Mouse (Mus musculus) heart, embryonic 13.5 days (tissue): Measurements from ENCODE around the gene Hmgb1. TPM values are rescaled to one million over a fixed set of nuclear protein-coding genes. Genes with fewer than 3 reads are reported as not detected.
A peak's percentile ranks its signal among the peaks of the same experiment; 100 is the strongest.

Experiments
- ATAC-seq: fragments of 200-750 bp; cut with Nextera tagmentation; 2 replicates; pipeline ENCODE4 v1.8.0; 2017; ENCODE audit warnings: moderate TSS enrichment; ENCODE audit not compliant: insufficient number of reproducible peaks, low FRiP score, low TSS enrichment; ENCODE audit errors: extremely low read depth
- H3K27ac ChIP-seq: fragments of 300-500 bp; sonication (generic); replicated peaks from 2 replicates; pipeline ENCODE4 v1.5.1; 2015; ENCODE audit warnings: moderate library complexity, mild to moderate bottlenecking, inconsistent platforms
- H3K27me3 ChIP-seq: fragments of 300-500 bp; sonication (generic); replicated peaks from 2 replicates; pipeline ENCODE4 v1.6.1; 2015; ENCODE audit warnings: mild to moderate bottlenecking, inconsistent platforms
- H3K36me3 ChIP-seq: fragments of 300-500 bp; sonication (generic); 2 replicates; pipeline ENCODE4 v1.6.1; 2015; ENCODE audit warnings: mild to moderate bottlenecking, inconsistent platforms
- H3K4me1 ChIP-seq: fragments of 300-500 bp; sonication (generic); 2 replicates; pipeline ENCODE4 v1.6.1; 2015; ENCODE audit warnings: inconsistent platforms
- H3K4me2 ChIP-seq: fragments of 300-500 bp; sonication (generic); 2 replicates; pipeline ENCODE4 v1.6.1; 2015; ENCODE audit warnings: inconsistent platforms, mild to moderate bottlenecking, moderate library complexity
- H3K4me3 ChIP-seq: fragments of 300-500 bp; sonication (generic); 2 replicates; pipeline ENCODE4 v1.5.1; 2015; ENCODE audit warnings: moderate library complexity, mild to moderate bottlenecking, inconsistent platforms
- H3K9ac ChIP-seq: fragments of 300-500 bp; sonication (generic); 2 replicates; pipeline ENCODE4 v1.6.1; 2015; ENCODE audit warnings: inconsistent platforms, mild to moderate bottlenecking, moderate library complexity
- H3K9me3 ChIP-seq: fragments of 300-500 bp; sonication (generic); 2 replicates; pipeline ENCODE4 v1.6.1; 2016; ENCODE audit warnings: inconsistent platforms
- WGBS: fragments of 180-500 bp; shearing (Covaris S2); methylation state at CpG from one replicate; pipeline ENCODE4 v1.1.7; 2015; ENCODE audit warnings: mixed read lengths; 5-methylcytosine and 5-hydroxymethylcytosine counted together
- polyA plus RNA-seq: library from polyadenylated mRNA; unstranded; fragments of >200 nt; fragmentation: Nextera tagmentation; extraction: Ambion mirVana; gene quantifications from 2 replicates; pipeline ENCODE4 v1.2.1, GENCODE M21; 2015

Gene Hmgb1
- polyA plus RNA-seq, 1 experiment from 2014 or later, result 675 TPM

- Histone ChIP-seq H3K4me2 (peak overlapping the region; percentile 96), H3K4me3 (peak overlapping the region; percentile 83), H3K27ac (peak overlapping the region; percentile 99), H3K9me3 (no peaks in the 10 kb centered on the region), H3K9ac (peak overlapping the region; percentile 99), H3K27me3 (no peaks in the 10 kb centered on the region), H3K36me3 (peaks cover 19% of the 10 kb centered on the region), H3K4me1 (peaks cover 18% of the 10 kb centered on the region)
- peak; percentile 44; the same call in 1 of the 2 replicates for ATAC-seq
- under 1% methylated on average over 71 of the region's 120 CpGs for WGBS
Measured at GRCm38 (mm10) chr5:149051571-149052420, 132.5 kb downstream of the Hmgb1 start.

GRCm38 (mm10) chr5:149051194-149051570 lies 133.1 kb downstream of the Hmgb1 start:
- Histone ChIP-seq H3K4me2 (peak overlapping the region; percentile 96), H3K27me3 (no peaks in the 10 kb centered on the region), H3K4me1 (peaks cover 18% of the 10 kb centered on the region), H3K27ac (peak overlapping the region; percentile 99), H3K9ac (peak overlapping the region; percentile 99), H3K9me3 (no peaks in the 10 kb centered on the region), H3K4me3 (peak overlapping the region; percentile 83), H3K36me3 (peaks cover 26% of the 10 kb centered on the region)
- ATAC-seq, result no peak
- WGBS, result under 1% methylated on average over 27 of the region's 27 CpGs

GRCm38 (mm10) chr5:149050588-149051160 lies 133.6 kb downstream of the Hmgb1 start:
- peak overlapping the region; percentile 83 for H3K4me3 ChIP-seq
- peaks cover 31% of the 10 kb centered on the region for H3K36me3 ChIP-seq
- no peaks in the 10 kb centered on the region for H3K9me3 ChIP-seq
- H3K4me2 ChIP-seq, result peak overlapping the region; percentile 96
- H3K27ac ChIP-seq, result peak overlapping the region; percentile 99
- ATAC-seq, result no peak
- peaks cover 18% of the 10 kb centered on the region for H3K4me1 ChIP-seq
- H3K9ac ChIP-seq, result peak overlapping the region; percentile 99
- 29% methylated on average over 10 of the region's 10 CpGs for WGBS
- no peaks in the 10 kb centered on the region for H3K27me3 ChIP-seq

GRCm38 (mm10) chr5:149049435-149049834 lies 134.9 kb downstream of the Hmgb1 start:
- Histone ChIP-seq H3K27ac (no peak overlapping the region), H3K36me3 (peaks cover 40% of the 10 kb centered on the region), H3K9ac (no peak overlapping the region), H3K27me3 (no peaks in the 10 kb centered on the region), H3K9me3 (no peaks in the 10 kb centered on the region), H3K4me3 (no peak overlapping the region; the same call in 1 of the 2 replicates), H3K4me2 (0 out of 2 replicates have a peak overlapping the region, but pooled peaks have one; percentile 7), H3K4me1 (peaks cover 18% of the 10 kb centered on the region)
- WGBS, result 77% methylated on average over 3 of the region's 3 CpGs
- ATAC-seq, result no peak

DNA sequence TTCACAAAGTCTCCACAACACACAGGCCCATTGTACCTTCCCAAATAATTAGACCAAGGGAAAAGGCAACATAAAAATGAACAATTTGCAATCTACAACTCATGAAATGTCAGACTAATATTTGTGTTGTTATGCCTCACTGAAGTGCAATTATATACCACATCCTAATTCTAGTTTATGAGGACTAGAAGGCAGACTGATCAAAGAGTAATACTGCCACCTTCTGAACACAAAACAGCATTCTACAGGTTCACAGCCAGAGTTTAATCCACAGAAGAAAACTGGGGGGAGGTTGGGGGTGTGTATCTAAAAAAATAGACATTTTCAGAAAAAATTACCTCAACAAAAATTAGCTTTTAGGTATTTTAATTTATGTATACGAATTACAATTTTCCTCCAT lies 135.3 kb downstream of the Hmgb1 start:
- H3K27me3 ChIP-seq, result no peaks in the 10 kb centered on the region
- H3K27ac ChIP-seq, result no peak overlapping the region
- H3K9ac ChIP-seq, result no peak overlapping the region
- no peaks in the 10 kb centered on the region for H3K9me3 ChIP-seq
- H3K4me3 ChIP-seq, result no peak overlapping the region
- peaks cover 40% of the 10 kb centered on the region for H3K36me3 ChIP-seq
- no peak for ATAC-seq
- peaks cover 18% of the 10 kb centered on the region for H3K4me1 ChIP-seq
- WGBS, result 91% methylated on average over 1 of the region's 1 CpGs
- H3K4me2 ChIP-seq, result no peak overlapping the region

- Histone ChIP-seq H3K9ac (no peak overlapping the region), H3K9me3 (no peaks in the 10 kb centered on the region), H3K4me1 (peaks cover 10% of the 10 kb centered on the region), H3K36me3 (peaks cover 40% of the 10 kb centered on the region), H3K4me2 (no peak overlapping the region), H3K4me3 (no peak overlapping the region), H3K27me3 (no peaks in the 10 kb centered on the region), H3K27ac (no peak overlapping the region)
- no peak for ATAC-seq
- 82% methylated on average over 9 of the region's 9 CpGs for WGBS
Measured at GRCm38 (mm10) chr5:149046650-149047049, 137.6 kb downstream of the Hmgb1 start.

- WGBS, result 85% methylated on average over 9 of the region's 9 CpGs
Measured at GRCm38 (mm10) chr5:149045470-149046085, 138.7 kb downstream of the Hmgb1 start.

DNA sequence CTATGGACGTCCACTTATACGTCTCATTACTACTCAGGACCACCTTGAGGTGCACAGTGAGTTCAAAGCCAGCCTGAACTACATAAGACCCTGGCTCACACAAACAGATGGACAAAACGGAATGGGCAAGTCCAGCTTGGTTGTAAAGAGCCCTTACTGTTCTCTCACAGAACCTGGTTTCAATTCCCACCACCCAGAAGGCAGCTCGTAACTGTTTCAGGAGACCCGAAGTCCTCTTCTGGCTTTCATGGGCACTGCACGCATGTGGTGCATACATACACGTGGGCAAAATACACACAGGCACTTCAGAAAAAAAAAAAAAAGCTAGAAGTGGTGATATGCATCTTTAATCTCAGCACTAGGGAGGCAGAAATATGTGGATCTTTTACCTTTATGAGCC lies 139.2 kb downstream of the Hmgb1 start:
- Histone ChIP-seq H3K4me1 (peaks cover 2% of the 10 kb centered on the region), H3K4me3 (no peak overlapping the region), H3K36me3 (peaks cover 38% of the 10 kb centered on the region), H3K9ac (no peak overlapping the region), H3K27ac (no peak overlapping the region), H3K4me2 (no peak overlapping the region), H3K27me3 (no peaks in the 10 kb centered on the region), H3K9me3 (peaks cover 2% of the 10 kb centered on the region)
- no peak for ATAC-seq
- WGBS, result 84% methylated on average over 7 of the region's 7 CpGs

More at GRCm38 (mm10) chr5:149045470-149046085, 138.7 kb downstream of the Hmgb1 start:
- Histone ChIP-seq H3K27me3 (no peaks in the 10 kb centered on the region), H3K27ac (no peak overlapping the region), H3K9ac (no peak overlapping the region), H3K4me3 (no peak overlapping the region), H3K36me3 (peaks cover 40% of the 10 kb centered on the region), H3K9me3 (no peaks in the 10 kb centered on the region), H3K4me1 (peaks cover 7% of the 10 kb centered on the region), H3K4me2 (no peak overlapping the region)
- no peak for ATAC-seq

DNA sequence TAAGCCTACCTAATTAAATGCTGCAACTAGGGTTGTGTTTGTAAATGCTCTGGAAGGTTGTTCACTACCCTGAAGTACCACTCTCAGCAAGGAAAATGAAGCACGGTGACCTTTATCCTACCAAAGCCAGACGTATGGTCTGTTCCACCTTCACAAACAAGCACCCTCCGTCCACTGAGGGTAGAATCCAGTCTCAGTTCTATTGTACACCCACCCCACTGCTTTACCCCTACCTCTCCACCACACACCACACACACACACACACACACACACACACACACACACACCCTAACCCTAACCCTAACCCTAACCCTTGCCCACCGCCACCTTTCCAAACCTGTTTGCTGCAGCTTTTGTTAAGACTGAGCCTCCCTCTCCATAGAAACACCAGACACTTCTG lies 140.2 kb downstream of the Hmgb1 start:
- H3K9ac ChIP-seq, result no peak overlapping the region
- H3K27me3 ChIP-seq, result no peaks in the 10 kb centered on the region
- no peaks in the 10 kb centered on the region for H3K4me1 ChIP-seq
- peaks cover 32% of the 10 kb centered on the region for H3K36me3 ChIP-seq
- no peak overlapping the region for H3K4me2 ChIP-seq
- no peak overlapping the region for H3K4me3 ChIP-seq
- H3K27ac ChIP-seq, result no peak overlapping the region
- no peak for ATAC-seq
- 90% methylated on average over 4 of the region's 4 CpGs for WGBS
- H3K9me3 ChIP-seq, result peaks cover 8% of the 10 kb centered on the region

DNA sequence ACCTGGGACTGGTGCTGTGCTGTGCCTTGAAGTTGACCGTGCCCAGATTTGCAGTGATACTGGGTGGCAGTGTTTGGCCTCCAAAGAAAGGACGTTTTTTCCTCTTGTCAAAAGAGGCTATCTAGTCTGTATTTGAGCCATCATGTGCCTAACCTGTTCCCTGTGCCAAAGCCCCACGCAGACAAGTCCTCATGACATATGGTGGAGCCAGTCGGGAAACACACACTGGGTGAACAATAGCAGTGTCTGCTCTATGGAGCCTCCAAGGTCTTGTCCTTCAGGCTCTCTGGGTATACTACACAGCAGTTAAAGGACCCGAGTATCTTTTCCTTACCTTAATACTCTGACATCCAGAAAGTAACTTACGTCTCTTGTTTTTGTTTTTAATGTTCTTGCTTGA lies 141.0 kb downstream of the Hmgb1 start:
- no peaks in the 10 kb centered on the region for H3K27me3 ChIP-seq
- no peak for ATAC-seq
- H3K4me2 ChIP-seq, result no peak overlapping the region
- no peak overlapping the region for H3K9ac ChIP-seq
- peaks cover 27% of the 10 kb centered on the region for H3K36me3 ChIP-seq
- no peak overlapping the region for H3K27ac ChIP-seq
- 82% methylated on average over 6 of the region's 6 CpGs for whole genome bisulfite sequencing
- H3K4me1 ChIP-seq, result no peaks in the 10 kb centered on the region
- no peak overlapping the region for H3K4me3 ChIP-seq
- H3K9me3 ChIP-seq, result peaks cover 8% of the 10 kb centered on the region

DNA sequence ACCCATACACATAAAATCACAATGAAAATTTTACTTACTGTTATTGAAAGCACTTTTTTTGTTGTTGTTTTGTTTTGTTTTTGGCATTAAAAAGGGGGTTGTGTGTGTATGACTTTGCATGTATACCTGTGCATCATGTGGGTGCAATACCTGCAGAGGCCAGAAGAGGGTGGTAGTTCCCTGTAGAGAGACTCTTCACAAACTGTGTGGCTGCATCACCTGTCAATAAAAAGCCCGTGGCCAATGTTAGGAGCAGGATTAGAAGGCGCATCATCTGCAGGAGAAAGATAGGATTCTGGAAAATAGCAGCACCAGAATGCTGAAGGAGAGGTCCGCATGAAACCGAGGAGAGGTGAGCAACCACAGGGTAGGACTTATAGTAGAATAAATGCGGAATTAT lies 144.5 kb downstream of the Hmgb1 start:
- Histone ChIP-seq H3K36me3 (peaks cover 5% of the 10 kb centered on the region), H3K9me3 (peaks cover 15% of the 10 kb centered on the region), H3K27ac (no peak overlapping the region), H3K27me3 (no peaks in the 10 kb centered on the region), H3K4me2 (no peak overlapping the region), H3K4me3 (no peak overlapping the region), H3K4me1 (no peaks in the 10 kb centered on the region), H3K9ac (no peak overlapping the region)
- ATAC-seq, result no peak
- 84% methylated on average over 5 of the region's 5 CpGs for WGBS
